Mouse (Mus musculus) stomach, embryonic 14.5 days (tissue): ENCODE results near the gene Rrp36. TPM values are rescaled to one million over a fixed set of nuclear protein-coding genes. Genes with fewer than 3 reads are reported as not detected.
A peak's percentile ranks its signal among the peaks of the same experiment; 100 is the strongest.

ENCODE experiments used
- ATAC-seq: fragments of 200-750 bp; cut with Nextera tagmentation; 2 replicates; pipeline ENCODE4 v1.8.0; 2017; ENCODE audit warnings: low read depth, moderate TSS enrichment; ENCODE audit not compliant: insufficient number of reproducible peaks, insufficient read depth, low FRiP score
- H3K27ac ChIP-seq: fragments of 300-500 bp; sonication (generic); 2 replicates; pipeline ENCODE4 v1.5.1; 2014; ENCODE audit warnings: mild to moderate bottlenecking, low read length, moderate library complexity, mixed read lengths
- H3K27me3 ChIP-seq: fragments of 300-500 bp; sonication (generic); 2 replicates; pipeline ENCODE4 v1.6.1; 2014; ENCODE audit warnings: low read length, control low read depth, mixed read lengths; ENCODE audit not compliant: control insufficient read depth, insufficient read depth
- H3K36me3 ChIP-seq: fragments of 300-500 bp; sonication (generic); 2 replicates; pipeline ENCODE4 v1.6.1; 2014; ENCODE audit warnings: mild to moderate bottlenecking, control low read depth, low read length, moderate library complexity, mixed read lengths; ENCODE audit not compliant: control insufficient read depth, insufficient read depth
- H3K4me1 ChIP-seq: fragments of 300-500 bp; sonication (generic); 2 replicates; pipeline ENCODE4 v1.6.1; 2014; ENCODE audit warnings: low read length, control low read depth, mixed read lengths; ENCODE audit not compliant: control insufficient read depth, insufficient read depth
- H3K4me2 ChIP-seq: fragments of 300-500 bp; sonication (generic); replicated peaks from 2 replicates; pipeline ENCODE4 v1.6.1; 2014; ENCODE audit warnings: low read depth, low read length, control low read depth
- H3K4me3 ChIP-seq: fragments of 300-500 bp; sonication (generic); 2 replicates; pipeline ENCODE4 v1.5.1; 2014; ENCODE audit warnings: low read depth, low read length, control low read depth
- H3K9ac ChIP-seq: fragments of 300-500 bp; sonication (generic); replicated peaks from 2 replicates; pipeline ENCODE4 v1.6.1; 2014; ENCODE audit warnings: low read depth, mild to moderate bottlenecking, control low read depth, low read length, moderate library complexity, mixed read lengths
- H3K9me3 ChIP-seq: fragments of 300-500 bp; sonication (generic); 2 replicates; pipeline ENCODE4 v1.6.1; 2016; ENCODE audit warnings: low read depth, low read length, control low read depth; ENCODE audit not compliant: control insufficient read depth
- WGBS: fragments of 180-500 bp; shearing (Covaris S2); extraction: QIAGEN DNeasy Blood & Tissue Kit; methylation state at CpG from one replicate; pipeline ENCODE4 v1.1.7; 2014; 5-methylcytosine and 5-hydroxymethylcytosine counted together
- polyA plus RNA-seq: library from polyadenylated mRNA; unstranded; fragments of >200 nt; fragmentation: Nextera tagmentation; extraction: Ambion mirVana; gene quantifications from 2 replicates; pipeline ENCODE4 v1.2.1, GENCODE M21; 2014

Rrp36 gene
- polyA plus RNA-seq, 1 experiment from 2014 or later, result 53.5 TPM

DNA sequence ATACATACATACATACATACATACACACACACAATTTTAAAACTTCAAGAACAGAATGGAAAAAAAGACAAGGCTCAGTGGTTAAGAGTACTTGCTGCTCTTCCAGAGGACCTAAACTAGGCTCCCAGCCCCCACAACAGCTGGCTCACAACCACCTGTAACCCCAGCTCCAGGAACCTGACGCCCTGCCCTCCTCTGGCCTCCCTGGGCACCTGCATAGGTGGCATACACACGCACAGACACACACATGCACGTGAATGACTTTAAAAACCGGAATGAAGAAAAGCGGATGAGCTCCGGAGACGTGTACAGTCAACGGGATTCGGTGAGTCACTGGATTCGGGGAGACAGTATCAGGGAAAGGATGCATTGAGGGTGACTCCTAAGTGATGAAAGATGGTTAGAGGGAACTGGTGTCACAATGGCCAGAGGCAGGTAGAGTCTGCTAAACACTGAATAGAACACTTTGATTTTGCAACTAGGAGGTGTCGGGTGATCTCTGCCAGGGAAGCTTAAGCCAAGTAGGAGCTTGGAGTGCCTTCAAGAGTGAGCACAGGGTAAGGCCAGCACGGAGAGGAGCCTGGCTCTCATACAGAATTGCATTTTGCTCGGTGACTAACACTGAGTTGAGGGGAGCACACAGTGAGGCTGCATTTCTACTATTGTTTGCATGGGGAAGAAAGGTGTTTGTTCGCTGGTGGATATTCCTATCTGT is 32.4 kb upstream of the Rrp36 start:
- no peak for ATAC-seq
- 0 out of 2 replicates have a peak overlapping the region, but pooled peaks have one; percentile 18 for H3K9ac ChIP-seq
- peaks cover 27% of the 10 kb centered on the region for H3K4me1 ChIP-seq
- no peak overlapping the region for H3K4me3 ChIP-seq
- WGBS, result 92% methylated on average over 14 of the region's 14 CpGs
- no peaks in the 10 kb centered on the region for H3K27me3 ChIP-seq
- no peaks in the 10 kb centered on the region for H3K9me3 ChIP-seq
- no peak overlapping the region for H3K27ac ChIP-seq
- no peak overlapping the region for H3K4me2 ChIP-seq
- H3K36me3 ChIP-seq, result no peaks in the 10 kb centered on the region

DNA sequence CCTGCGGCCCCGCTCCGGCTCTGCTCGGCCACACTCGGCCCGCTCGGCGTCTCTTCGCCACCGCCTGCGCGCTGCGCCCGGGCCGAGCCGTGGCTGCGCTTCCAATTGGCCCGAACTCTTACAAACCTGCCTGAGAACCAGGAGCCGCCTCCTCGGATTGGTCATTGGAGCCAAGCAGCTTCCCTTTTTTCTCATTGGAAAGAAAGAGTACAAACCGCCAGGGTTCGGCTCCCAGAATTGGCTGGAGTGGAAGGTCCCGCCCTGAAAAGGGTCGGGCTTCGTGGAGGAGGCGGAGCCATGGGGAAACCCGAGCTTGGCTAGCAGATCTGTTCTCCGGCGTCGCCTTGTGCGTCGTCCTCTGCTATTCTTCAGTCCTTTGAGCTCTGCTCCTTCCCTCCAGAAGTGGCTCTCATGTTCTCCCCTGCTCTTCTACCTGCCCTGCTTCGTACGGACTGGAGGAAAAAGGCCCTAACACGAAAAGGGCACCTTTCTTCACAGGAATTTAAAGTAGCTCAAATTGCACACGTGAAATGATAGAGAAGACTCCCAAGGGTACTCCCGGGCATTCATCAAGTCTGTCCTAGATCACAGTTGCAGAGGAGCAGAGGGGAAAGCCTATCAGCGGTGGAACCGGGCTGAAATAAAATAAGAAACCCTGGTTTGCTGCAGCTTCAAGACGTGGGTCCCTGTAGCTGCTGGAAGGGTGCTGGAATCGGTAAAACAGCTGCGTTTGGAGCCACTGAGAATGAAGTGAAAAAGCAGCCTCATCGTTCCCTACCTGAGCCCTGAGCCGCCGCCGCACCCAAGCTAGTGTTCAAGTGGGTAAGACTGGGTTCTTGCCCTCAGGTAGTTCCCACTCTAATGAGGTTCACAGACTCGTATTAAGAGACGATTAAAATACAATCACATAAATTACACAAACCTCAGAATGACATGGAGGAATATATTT is 31.0 kb upstream of the Rrp36 start, which contains the start of gene Ppp2r5d:
Gene Ppp2r5d (minus strand): TSS at position 225 of the 949 bp plus-strand sequence.
- peak; percentile 96 for ATAC-seq
- peaks cover 27% of the 10 kb centered on the region for H3K4me1 ChIP-seq
- no peaks in the 10 kb centered on the region for H3K27me3 ChIP-seq
- H3K4me3 ChIP-seq, result peak within 1 kb of the TSS; percentile 89
- under 1% methylated on average over 48 of the region's 48 CpGs for WGBS
- no peaks in the 10 kb centered on the region for H3K9me3 ChIP-seq
- H3K9ac ChIP-seq, result peak within 1 kb of the TSS; percentile 86
- peak within 1 kb of the TSS; percentile 79 for H3K4me2 ChIP-seq
- no peaks in the 10 kb centered on the region; the same call in 1 of the 2 replicates for H3K36me3 ChIP-seq
- H3K27ac ChIP-seq, result peak within 1 kb of the TSS; percentile 96

DNA sequence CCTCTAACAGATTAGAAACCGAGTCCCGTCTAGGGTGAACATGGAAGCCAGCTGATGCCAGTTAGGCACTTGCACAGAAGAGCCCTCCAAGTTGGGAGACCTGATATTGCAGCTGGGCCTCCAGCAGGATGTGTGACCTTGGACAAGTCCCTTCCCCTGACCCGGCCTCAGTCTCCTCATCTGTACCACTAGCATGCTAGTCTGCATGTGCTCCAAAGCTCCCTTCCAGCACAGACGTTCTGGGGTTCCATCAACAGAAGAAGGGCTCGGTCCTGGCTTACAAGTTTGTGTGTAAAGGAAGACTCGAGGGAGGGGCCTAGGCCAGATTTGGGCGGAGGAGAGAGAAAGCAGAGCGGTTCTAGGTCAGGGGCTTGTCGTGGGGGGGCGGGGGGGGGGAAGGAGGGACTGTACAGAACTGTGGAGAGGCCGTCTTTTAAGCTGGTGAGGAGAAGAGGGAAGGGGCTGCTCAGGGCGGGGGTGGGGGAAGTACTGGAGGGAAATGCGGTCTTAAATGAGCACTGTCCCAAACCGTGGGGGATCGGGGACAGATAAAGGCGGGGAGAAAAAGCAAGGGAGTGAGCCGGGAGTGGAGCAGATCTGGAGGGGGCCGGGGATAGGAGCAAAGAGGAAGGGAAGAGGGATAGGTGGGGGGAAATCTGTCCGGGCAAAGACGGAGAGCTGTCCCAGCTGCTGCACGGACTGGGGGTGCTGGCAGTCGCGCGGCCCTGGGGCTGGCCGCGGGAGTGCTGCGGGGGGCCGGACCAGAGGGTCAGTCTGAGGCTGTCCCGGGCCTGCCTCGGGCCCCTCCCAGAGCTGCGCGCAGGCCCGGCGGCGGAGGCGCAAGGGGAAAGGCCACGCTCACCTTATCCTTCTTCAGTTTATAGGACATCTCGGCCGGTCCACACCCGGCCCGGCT is 30.1 kb upstream of the Rrp36 start:
- Histone ChIP-seq H3K9me3 (no peaks in the 10 kb centered on the region), H3K4me2 (peak overlapping the region; percentile 59), H3K4me3 (peak overlapping the region; percentile 89), H3K27me3 (no peaks in the 10 kb centered on the region), H3K9ac (peak overlapping the region; percentile 86), H3K36me3 (peaks cover 9% of the 10 kb centered on the region; the same call in 1 of the 2 replicates), H3K27ac (peak overlapping the region; percentile 96), H3K4me1 (peaks cover 27% of the 10 kb centered on the region)
- WGBS, result 3% methylated on average over 32 of the region's 41 CpGs
- peak; percentile 75 for ATAC-seq

DNA sequence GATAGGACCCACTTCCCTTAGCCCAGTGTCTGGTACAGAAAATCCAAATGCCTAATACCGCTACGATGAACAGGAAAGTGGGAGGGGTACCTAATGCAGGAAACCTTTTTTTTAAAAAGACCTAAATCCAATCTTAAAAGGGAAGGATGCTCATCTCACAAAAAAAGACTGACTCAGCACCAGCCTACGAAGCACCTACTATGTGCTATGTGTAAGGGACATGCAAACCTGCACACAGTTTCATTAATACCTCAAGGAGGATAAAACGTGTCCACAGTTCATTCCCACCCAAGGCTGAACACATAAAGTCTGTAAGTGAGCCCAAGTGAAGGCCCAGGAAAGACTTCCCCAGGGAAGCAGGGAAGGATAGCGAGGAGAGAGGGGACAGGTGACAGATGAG is 28.4 kb upstream of the Rrp36 start:
- Histone ChIP-seq H3K4me1 (peaks cover 27% of the 10 kb centered on the region), H3K9ac (0 out of 2 replicates have a peak overlapping the region, but pooled peaks have one; percentile 86), H3K27ac (no peak overlapping the region), H3K4me3 (no peak overlapping the region), H3K9me3 (no peaks in the 10 kb centered on the region), H3K36me3 (peaks cover 11% of the 10 kb centered on the region; the same call in 1 of the 2 replicates), H3K27me3 (no peaks in the 10 kb centered on the region), H3K4me2 (no peak overlapping the region; the same call in 1 of the 2 replicates)
- 86% methylated on average over 5 of the region's 5 CpGs for WGBS
- ATAC-seq, result no peak

DNA sequence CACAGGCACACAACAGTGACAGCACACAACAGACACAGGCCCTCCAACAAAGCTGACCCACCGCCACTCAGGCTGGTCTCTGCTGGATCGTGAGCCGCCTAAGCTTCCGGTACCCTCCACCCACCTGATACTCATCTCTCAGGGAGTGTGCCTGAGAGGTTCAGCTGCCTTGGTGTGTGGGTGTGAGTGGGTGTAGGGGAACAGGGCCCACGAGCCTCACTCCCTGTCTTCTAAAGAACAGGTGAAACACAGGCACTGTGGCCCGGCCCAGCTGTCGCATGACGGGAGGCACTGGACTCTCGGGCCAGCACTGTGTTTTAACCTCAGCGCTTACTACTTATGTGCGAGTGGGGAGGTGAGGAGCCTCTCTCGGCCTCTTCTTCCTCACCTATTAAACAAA is 27.9 kb upstream of the Rrp36 start:
- Histone ChIP-seq H3K36me3 (peaks cover 11% of the 10 kb centered on the region; the same call in 1 of the 2 replicates), H3K27me3 (no peaks in the 10 kb centered on the region), H3K4me2 (no peak overlapping the region), H3K4me3 (no peak overlapping the region), H3K9ac (no peak overlapping the region), H3K27ac (no peak overlapping the region), H3K9me3 (no peaks in the 10 kb centered on the region), H3K4me1 (peaks cover 27% of the 10 kb centered on the region)
- 84% methylated on average over 12 of the region's 12 CpGs for WGBS
- ATAC-seq, result no peak

DNA sequence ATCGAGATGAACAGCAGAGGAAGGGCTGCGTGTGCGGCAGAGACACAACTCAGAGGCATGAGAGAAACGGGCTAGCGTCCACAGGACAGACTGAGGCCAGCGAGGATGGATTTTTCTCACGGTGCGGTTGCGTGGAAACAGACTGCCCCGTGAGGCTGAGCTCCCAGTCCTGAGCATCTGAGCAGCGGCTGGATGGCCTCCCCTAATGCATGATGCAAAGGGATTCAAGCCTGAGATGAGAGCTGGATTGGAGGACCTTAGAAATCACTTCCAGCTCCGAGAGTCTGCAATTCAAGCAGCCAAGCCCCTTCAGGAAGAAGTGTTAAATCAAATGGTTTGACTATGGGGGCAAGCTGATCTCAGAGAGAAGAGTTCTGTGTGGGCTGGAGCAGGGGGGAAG is 27.3 kb upstream of the Rrp36 start:
- no peak overlapping the region for H3K4me3 ChIP-seq
- H3K9ac ChIP-seq, result no peak overlapping the region
- H3K27ac ChIP-seq, result no peak overlapping the region
- ATAC-seq, result no peak
- no peaks in the 10 kb centered on the region for H3K9me3 ChIP-seq
- no peaks in the 10 kb centered on the region for H3K27me3 ChIP-seq
- WGBS, result 80% methylated on average over 12 of the region's 12 CpGs
- no peak overlapping the region for H3K4me2 ChIP-seq
- peaks cover 27% of the 10 kb centered on the region for H3K4me1 ChIP-seq
- H3K36me3 ChIP-seq, result peaks cover 11% of the 10 kb centered on the region; the same call in 1 of the 2 replicates

DNA sequence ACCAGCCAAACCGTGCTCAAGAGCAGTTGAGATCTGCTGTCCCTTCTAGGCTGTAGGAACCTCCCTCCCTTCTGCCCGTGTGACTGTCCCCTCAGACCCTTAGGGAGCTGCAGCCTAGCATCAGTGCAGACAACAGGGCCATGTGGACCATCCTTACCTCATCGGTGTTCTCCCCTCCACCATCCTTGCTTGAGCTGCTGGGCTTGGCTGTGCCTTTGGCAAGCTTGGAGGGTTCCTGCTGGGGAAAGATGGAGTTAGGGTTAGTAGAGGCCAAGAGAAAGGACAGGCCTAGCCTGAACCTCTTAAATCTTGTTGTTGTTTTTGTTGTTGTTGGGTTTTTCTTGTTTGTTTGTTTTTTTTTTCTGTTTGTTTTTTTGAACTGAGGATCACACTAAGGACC is 25.8 kb upstream of the Rrp36 start:
- WGBS, result 86% methylated on average over 3 of the region's 3 CpGs
- Histone ChIP-seq H3K27ac (no peak overlapping the region), H3K4me2 (no peak overlapping the region), H3K4me1 (peaks cover 22% of the 10 kb centered on the region), H3K9me3 (no peaks in the 10 kb centered on the region), H3K9ac (no peak overlapping the region), H3K4me3 (no peak overlapping the region), H3K36me3 (peaks cover 11% of the 10 kb centered on the region; the same call in 1 of the 2 replicates), H3K27me3 (no peaks in the 10 kb centered on the region)
- no peak for ATAC-seq
